Mouse (Mus musculus) E14TG2a.4 (cell line): Measurements from ENCODE around the gene Il17rd.

Source experiments
- CTCF ChIP-seq: conservative IDR thresholded peaks from 2 replicates; pipeline ENCODE4 v1.5.1; 2014; ENCODE audit warnings: low read length
- NANOG ChIP-seq: IDR thresholded peaks from 2 replicates; pipeline ENCODE4 v1.6.1; 2014; ENCODE audit warnings: borderline replicate concordance, low read length, mixed read lengths
- POU5F1 ChIP-seq: IDR thresholded peaks from 2 replicates; pipeline ENCODE4 v1.6.1; 2014; ENCODE audit warnings: low read length, borderline replicate concordance

- TF ChIP-seq CTCF = no peak
- no peak for TF ChIP-seq NANOG
- TF ChIP-seq POU5F1 = no peak
Observed at GRCm38 (mm10) chr14:26996257-26996656, 42.5 kb upstream of the Il17rd start.
